Comparison of ENCODE assay signal across 9 mouse cellular contexts in the genomic region with DNA sequence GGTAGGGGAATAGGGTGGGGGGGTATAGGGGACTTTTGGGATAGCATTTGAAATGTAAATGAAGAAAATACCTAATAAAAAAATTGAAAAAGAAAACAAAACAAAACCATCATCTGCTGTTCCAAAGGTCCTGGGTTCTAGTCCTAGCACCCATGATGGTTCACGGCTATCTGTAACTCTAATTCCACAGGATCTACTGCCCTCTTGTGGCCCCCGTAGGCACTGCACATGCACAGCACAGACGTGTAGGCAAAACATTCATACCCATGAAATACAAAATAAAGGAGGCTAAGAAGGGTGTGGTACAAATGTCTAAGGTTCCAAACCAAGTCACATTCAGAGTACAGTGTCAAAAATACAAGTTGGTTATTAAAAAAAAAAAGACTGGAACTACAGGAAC. TPM values are rescaled to one million over a fixed set of nuclear protein-coding genes. Genes with fewer than 3 reads are reported as not detected.
DNase-seq lines count a peak whose midpoint lies in the region; ATAC-seq and TF ChIP-seq lines count a peak whose summit lies in the region.
"Had no signal": no experiment of that assay in that cellular context is flagged by ENCODE, and none has a peak within 500 bp of the region (broad histone marks: within the 10 kb centered on the region; RNA-seq: fewer than 3 reads in every experiment).

No protein-coding gene starts in this region.

- TF ChIP-seq POLR2A in embryonic fibroblast, embryonic 13.5 days (IDR thresholded peaks at IDR 0.05; ENCODE audit: low read depth, low read length): no peak

- TF ChIP-seq CTCF in G1E (IDR thresholded peaks at IDR 0.05; ENCODE audit: low read depth, low read length): peak; percentile 88
- TF ChIP-seq CTCF in embryonic fibroblast, embryonic 13.5 days (IDR thresholded peaks at IDR 0.05; ENCODE audit: borderline replicate concordance, insufficient read depth, low read length): peak; percentile 35; the same call in 1 of the 2 replicates

- DNase-seq in hindbrain, embryonic 11.5 days (ENCODE audit: low spot score): peak; percentile 51
- DNase-seq in hindbrain, embryonic 14.5 days (ENCODE audit: low spot score): no peak
- DNase-seq in 416B (ENCODE audit: low read depth) (peak; percentile 39), G1E (ENCODE audit: low spot score) (no peak)
- DNase-seq in thymus, postnatal 0 days (ENCODE audit: low spot score): peak; percentile 8
- DNase-seq in frontal cortex, postnatal 25 days (ENCODE audit: low spot score in 2 of 2): no peak

- H3K27ac ChIP-seq in hindbrain, embryonic 11.5 days (ENCODE audit: low read depth, low read length): no peak overlapping the region
- no peak overlapping the region for H3K27ac ChIP-seq in hindbrain, embryonic 14.5 days
- H3K27ac ChIP-seq in embryonic fibroblast, embryonic 13.5 days (ENCODE audit: insufficient read depth, low read length): no peak overlapping the region
- H3K27ac ChIP-seq: limb, embryonic 13.5 days had no signal

- no peaks in the 10 kb centered on the region for H3K4me1 ChIP-seq in hindbrain, embryonic 11.5 days (replicated peaks; ENCODE audit: control insufficient read depth, insufficient read depth, low read length)
- no peaks in the 10 kb centered on the region for H3K4me1 ChIP-seq in hindbrain, embryonic 14.5 days (replicated peaks; ENCODE audit: control insufficient read depth, insufficient read depth, low read length)
- H3K4me1 ChIP-seq in G1E (ENCODE audit: insufficient read depth, low read depth, low read length): no peaks in the 10 kb centered on the region
- no peaks in the 10 kb centered on the region for H3K4me1 ChIP-seq in embryonic fibroblast, embryonic 13.5 days (ENCODE audit: control insufficient read depth, insufficient read depth, low read length)
- H3K4me1 ChIP-seq: limb, embryonic 13.5 days had no signal

- H3K27me3 ChIP-seq in hindbrain, embryonic 11.5 days (ENCODE audit: control insufficient read depth, insufficient read depth, low read length): no peaks in the 10 kb centered on the region
- H3K27me3 ChIP-seq in hindbrain, embryonic 14.5 days (ENCODE audit: control insufficient read depth, insufficient read depth, low read length): no peaks in the 10 kb centered on the region
- peaks cover 5% of the 10 kb centered on the region; the same call in 1 of the 2 replicates for H3K27me3 ChIP-seq in G1E (ENCODE audit: insufficient read depth, low read length)
- H3K27me3 ChIP-seq: limb, embryonic 13.5 days had no signal

- 56% methylated on average over 3 of the region's 3 CpGs for WGBS in hindbrain, embryonic 11.5 days
- WGBS in hindbrain, embryonic 14.5 days: 53% methylated on average over 3 of the region's 3 CpGs

- ATAC-seq in hindbrain, embryonic 11.5 days (ENCODE audit: low FRiP score): no peak
- ATAC-seq in hindbrain, embryonic 14.5 days (ENCODE audit: low FRiP score): no peak
- no peak for ATAC-seq in G1E (ENCODE audit: extremely low read depth, insufficient number of reproducible peaks, low FRiP score, poor library complexity, severe bottlenecking)
- no peak for ATAC-seq in activated CD4-positive, CD25-positive, alpha-beta regulatory T cell, adult 4 months

- H3K36me3 ChIP-seq in hindbrain, embryonic 11.5 days (ENCODE audit: control insufficient read depth, insufficient read depth, low read length): no peaks in the 10 kb centered on the region
- no peaks in the 10 kb centered on the region for H3K36me3 ChIP-seq in hindbrain, embryonic 14.5 days (replicated peaks; ENCODE audit: control insufficient read depth, insufficient read depth)
- no peaks in the 10 kb centered on the region for H3K36me3 ChIP-seq in G1E (replicated peaks)
- H3K36me3 ChIP-seq: limb, embryonic 13.5 days had no signal

- no peak overlapping the region for H3K4me2 ChIP-seq in hindbrain, embryonic 11.5 days (replicated peaks; ENCODE audit: low read depth, low read length)
- no peak overlapping the region for H3K4me2 ChIP-seq in hindbrain, embryonic 14.5 days (replicated peaks)
- H3K4me2 ChIP-seq: limb, embryonic 13.5 days had no signal

- no peak overlapping the region for H3K4me3 ChIP-seq in hindbrain, embryonic 11.5 days (ENCODE audit: low read depth, low read length)
- no peak overlapping the region for H3K4me3 ChIP-seq in hindbrain, embryonic 14.5 days (replicated peaks; ENCODE audit: low read length)
- no peak overlapping the region for H3K4me3 ChIP-seq in G1E (ENCODE audit: low read depth, low read length)
- H3K4me3 ChIP-seq in embryonic fibroblast, embryonic 13.5 days (ENCODE audit: insufficient read depth, low read length): no peak overlapping the region
- H3K4me3 ChIP-seq: limb, embryonic 13.5 days had no signal

- H3K9me3 ChIP-seq in hindbrain, embryonic 11.5 days (ENCODE audit: control insufficient read depth, low read length): no peaks in the 10 kb centered on the region
- H3K9me3 ChIP-seq in hindbrain, embryonic 14.5 days (ENCODE audit: control insufficient read depth, low read length): no peaks in the 10 kb centered on the region
- no peaks in the 10 kb centered on the region for H3K9me3 ChIP-seq in G1E (replicated peaks)
- H3K9me3 ChIP-seq: limb, embryonic 13.5 days had no signal

- no peak overlapping the region for H3K9ac ChIP-seq in hindbrain, embryonic 11.5 days (ENCODE audit: low read depth, low read length)
- H3K9ac ChIP-seq in hindbrain, embryonic 14.5 days: no peak overlapping the region
- H3K9ac ChIP-seq: limb, embryonic 13.5 days had no signal

RNA-seq across cellular contexts. Expression of a gene that starts 4.1 kb away (rescaled TPM):
- 0.66 and 1.4 TPM in 2 replicates for polyA plus RNA-seq in hindbrain, embryonic 11.5 days (2014; fragmentation: Nextera tagmentation; extraction: Ambion mirVana)
- 13.8 and 16.2 TPM in 2 replicates for polyA plus RNA-seq in hindbrain, embryonic 14.5 days (2014; fragmentation: Nextera tagmentation; extraction: Ambion mirVana)
- total RNA-seq in G1E (2014; fragmentation: Nextera tagmentation) (not detected in 2 replicates), G1E (2017) (not detected in 2 replicates)
- not detected in 2 replicates for polyA plus RNA-seq in G1E (2012)
- polyA plus RNA-seq in embryonic fibroblast, embryonic 13.5 days (2011; ENCODE audit: insufficient read length, low read depth, missing spikeins): not detected in 2 replicates
- polyA plus RNA-seq in thymus, postnatal 0 days (2015; fragmentation: Nextera tagmentation; extraction: Ambion mirVana): 0.05 and 0.13 TPM in 2 replicates
- under 1 TPM in 1 of 2 experiments, not detected in 1; 0.40 TPM for polyA plus RNA-seq in activated CD4-positive, CD25-positive, alpha-beta regulatory T cell, adult 4 months (2017; shearing (Covaris generic))

RNA-seq across cellular contexts. Expression of a gene that starts 26.8 kb away (rescaled TPM):
- polyA plus RNA-seq in hindbrain, embryonic 11.5 days (2014; fragmentation: Nextera tagmentation; extraction: Ambion mirVana): 0.82 and 0.89 TPM in 2 replicates
- 14.9 and 15.6 TPM in 2 replicates for polyA plus RNA-seq in hindbrain, embryonic 14.5 days (2014; fragmentation: Nextera tagmentation; extraction: Ambion mirVana)
- total RNA-seq in G1E (2014; fragmentation: Nextera tagmentation) (not detected in 2 replicates), G1E (2017) (0.06 and 0.11 TPM in 2 replicates)
- not detected in 2 replicates for polyA plus RNA-seq in G1E (2012)
- not detected in 2 replicates for polyA plus RNA-seq in embryonic fibroblast, embryonic 13.5 days (2011; ENCODE audit: insufficient read length, low read depth, missing spikeins)
- 0.05 TPM in 2 replicates for polyA plus RNA-seq in thymus, postnatal 0 days (2015; fragmentation: Nextera tagmentation; extraction: Ambion mirVana)
- polyA plus RNA-seq in activated CD4-positive, CD25-positive, alpha-beta regulatory T cell, adult 4 months (2017; shearing (Covaris generic)): under 1 TPM in 1 of 2 experiments, not detected in 1; 0.60 TPM
- polyA plus RNA-seq: limb, embryonic 13.5 days had no signal

Comparison
In these comparisons a context has a peak if more than half of its experiments do, and no peak if none do; other contexts are left out.
1. DNase-seq: peak in hindbrain, embryonic 11.5 days (single experiment), 416B (single experiment) and thymus, postnatal 0 days (single experiment); none in hindbrain, embryonic 14.5 days (single experiment), G1E (single experiment) and frontal cortex, postnatal 25 days (0 of 2).